ENCODE assay signal across 8 mouse cellular contexts in the genomic region with DNA sequence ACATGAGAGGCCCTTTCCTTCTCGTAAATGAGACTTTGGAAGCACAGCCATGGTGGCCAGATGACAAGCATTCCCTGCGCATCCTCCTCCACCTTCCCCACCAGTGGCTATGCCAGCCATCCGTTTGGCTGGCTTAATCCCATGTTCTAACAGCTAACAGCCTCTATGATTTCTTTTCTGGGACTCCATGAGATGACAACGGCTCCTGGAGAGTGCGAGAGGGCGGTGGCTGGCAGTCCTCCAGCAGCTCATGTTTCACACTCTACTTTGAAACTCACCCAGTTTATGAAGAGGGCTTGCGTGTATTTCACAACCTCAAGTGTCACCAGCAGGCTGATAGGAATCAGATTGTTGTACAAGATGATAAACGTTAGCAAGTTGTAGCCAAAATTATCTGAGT.
DNase-seq lines count a peak whose midpoint lies in the region; ATAC-seq and TF ChIP-seq lines count a peak whose summit lies in the region.

No protein-coding gene starts in this region.

- peak; percentile 71 for DNase-seq in adrenal gland, postnatal 10 days
- DNase-seq in adrenal gland, postnatal 4 days (ENCODE audit: low spot score in 2 of 2) = no peak
- DNase-seq in 416B (ENCODE audit: low read depth) = peak; percentile 51
- DNase-seq in gastrocnemius, postnatal 4 days (ENCODE audit: low spot score in 2 of 2) = peak; percentile 18 to 66
- DNase-seq in layer of hippocampus, postnatal 36 days = peak; percentile 41 to 50
- peak; percentile 39 for DNase-seq in ovary, postnatal 14 days (ENCODE audit: low spot score)

- H3K27me3 ChIP-seq in intestine, postnatal 0 days (replicated peaks; ENCODE audit: control insufficient read depth, insufficient read depth, low read length) = no peaks in the 10 kb centered on the region

- no peak for TF ChIP-seq CTCF in intestine, postnatal 0 days (IDR thresholded peaks at IDR 0.05; ENCODE audit: low read depth)

- H3K27ac ChIP-seq in intestine, postnatal 0 days (ENCODE audit: low read depth, low read length) = no peak overlapping the region

- H3K9ac ChIP-seq in intestine, postnatal 0 days (ENCODE audit: low read depth, low read length) = no peak overlapping the region

- no peaks in the 10 kb centered on the region for H3K36me3 ChIP-seq in intestine, postnatal 0 days (ENCODE audit: control insufficient read depth, insufficient read depth)

- ATAC-seq in erythroblast, adult 5-6 weeks (replicated peaks; ENCODE audit: low FRiP score, poor library complexity, severe bottlenecking) = no peak
- ATAC-seq in intestine, postnatal 0 days = no peak

- 46% methylated on average over 8 of the region's 8 CpGs for WGBS in intestine, postnatal 0 days

- H3K4me1 ChIP-seq in intestine, postnatal 0 days (replicated peaks; ENCODE audit: control insufficient read depth, insufficient read depth, low read length) = no peaks in the 10 kb centered on the region

- H3K4me2 ChIP-seq in intestine, postnatal 0 days (replicated peaks; ENCODE audit: low read depth) = no peak overlapping the region

- H3K9me3 ChIP-seq in intestine, postnatal 0 days (ENCODE audit: control insufficient read depth) = no peaks in the 10 kb centered on the region

- no peak overlapping the region for H3K4me3 ChIP-seq in intestine, postnatal 0 days (ENCODE audit: low read depth, low read length)

Comparison
In these comparisons a context has a peak if more than half of its experiments do, and no peak if none do; other contexts are left out.
1. DNase-seq: peak in adrenal gland, postnatal 10 days (single experiment), 416B (single experiment), gastrocnemius, postnatal 4 days (2 of 2), layer of hippocampus, postnatal 36 days (2 of 2) and ovary, postnatal 14 days (single experiment); none in adrenal gland, postnatal 4 days (0 of 2).